Mouse (Mus musculus) right cerebral cortex, postnatal 4 days (tissue): ENCODE results near the gene Gm28372.
"Not testable (repeated sequence)": the region's sequence is repeated elsewhere in the genome, so short reads cannot be mapped to it uniquely, and the experiment has no call there.

Experiments used
- DNase-seq: peaks from one replicate; pipeline ENCODE4 v3.0.0-alpha.2; 2022

Gm28372 gene

DNA sequence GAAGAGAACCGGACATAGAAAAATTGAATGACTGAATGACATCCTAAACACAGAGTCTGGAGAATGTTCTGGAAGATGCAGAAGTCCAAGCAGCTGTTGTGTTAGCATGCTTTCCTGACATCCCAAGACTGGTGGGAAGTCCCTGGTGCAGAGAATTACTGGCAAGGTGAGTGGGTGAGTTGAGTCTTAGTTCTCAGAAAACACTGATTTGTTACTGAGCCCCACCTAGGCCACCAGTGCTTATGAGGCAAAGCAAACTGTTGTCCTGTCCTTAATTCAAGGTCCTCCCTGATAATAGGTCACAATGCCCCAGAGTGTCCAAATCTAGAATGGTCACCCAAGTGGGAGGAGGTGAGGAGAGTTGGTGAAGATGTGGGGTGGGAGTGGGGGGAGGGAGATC is at the start of gene Gm28372, which contains the start of gene 1700020A23Rik:
Gene Gm28372 (plus strand): TSS at position 301 of the 400 bp plus-strand sequence.
Gene 1700020A23Rik (plus strand): TSS at position 321 of the 400 bp plus-strand sequence.
- DNase-seq: no peak

- DNase-seq: no peak
Measured at GRCm38 (mm10) chr2:130357551-130357950, 47.5 kb upstream of the Gm28372 start.

GRCm38 (mm10) chr2:130358852-130359251 is 46.2 kb upstream of the Gm28372 start:
- no peak for DNase-seq

- peak; percentile 68 for DNase-seq
Measured at GRCm38 (mm10) chr2:130362511-130363026, 42.5 kb upstream of the Gm28372 start.

- no peak for DNase-seq
Measured at GRCm38 (mm10) chr2:130365211-130366094, 39.6 kb upstream of the Gm28372 start.

- no peak for DNase-seq
Measured at GRCm38 (mm10) chr2:130367386-130367785, 37.7 kb upstream of the Gm28372 start.

- DNase-seq: not testable (repeated sequence)
Measured at GRCm38 (mm10) chr2:130373026-130373425, 32.0 kb upstream of the Gm28372 start.

DNA sequence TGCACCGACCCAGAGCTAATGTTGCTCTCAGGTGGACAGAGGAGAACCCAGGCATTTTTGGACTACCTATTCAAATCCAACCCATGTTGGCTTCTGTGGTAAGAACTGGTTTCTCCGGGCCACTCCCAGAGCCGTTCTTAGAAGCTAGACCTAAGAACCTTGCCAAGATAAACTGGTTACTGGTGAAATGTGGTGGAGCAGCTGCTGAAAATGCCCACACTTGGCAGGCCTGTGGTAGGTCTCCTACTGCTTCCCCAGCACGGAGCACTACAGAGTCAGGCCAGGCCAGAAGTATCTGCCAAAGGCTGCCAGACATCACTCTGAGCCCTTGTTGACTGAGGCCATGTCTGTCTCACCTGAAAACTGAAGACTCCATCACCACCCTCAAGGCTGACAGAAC is 30.1 kb upstream of the Gm28372 start:
- no peak for DNase-seq

- DNase-seq: no peak
Measured at GRCm38 (mm10) chr2:130383205-130383604, 21.8 kb upstream of the Gm28372 start.

GRCm38 (mm10) chr2:130383895-130384294 is 21.1 kb upstream of the Gm28372 start:
- no peak for DNase-seq

- no peak for DNase-seq
Measured at GRCm38 (mm10) chr2:130386212-130386611, 18.8 kb upstream of the Gm28372 start.

- DNase-seq: no peak
Measured at GRCm38 (mm10) chr2:130388796-130389195, 16.2 kb upstream of the Gm28372 start.

DNA sequence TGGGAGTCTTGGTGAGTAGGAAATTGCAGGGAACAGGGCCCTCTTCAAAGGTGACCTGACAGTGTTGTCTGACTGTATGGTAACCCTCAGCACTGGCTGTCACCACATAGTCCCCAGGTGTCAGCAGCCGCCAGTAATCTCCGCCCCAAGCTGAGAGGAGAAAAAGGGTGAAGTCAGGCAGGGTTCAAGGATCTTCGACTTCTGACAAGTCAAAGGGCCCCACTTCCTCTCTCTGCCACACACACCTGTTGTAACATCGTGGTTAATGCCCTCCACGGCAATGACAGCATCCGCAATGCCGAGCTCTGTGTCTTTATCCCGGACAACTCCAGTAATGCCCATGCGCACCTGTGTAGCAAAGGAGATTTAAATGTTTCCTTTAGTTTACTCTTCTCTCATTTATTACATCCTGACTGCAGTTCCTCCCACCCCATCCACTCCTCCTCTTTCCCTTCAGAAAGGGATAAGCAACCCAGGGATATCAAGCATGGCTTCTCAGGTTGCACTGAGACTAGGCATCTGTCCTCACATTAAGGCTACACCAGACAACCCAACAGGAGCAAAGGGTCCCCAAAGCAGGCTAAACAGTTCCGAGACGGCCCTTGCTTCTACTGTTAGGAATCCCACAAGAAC is 13.9 kb upstream of the Gm28372 start:
- DNase-seq: no peak

GRCm38 (mm10) chr2:130392836-130393235 is 12.2 kb upstream of the Gm28372 start:
- no peak for DNase-seq

- no peak for DNase-seq
Measured at GRCm38 (mm10) chr2:130395696-130396095, 9.3 kb upstream of the Gm28372 start.

GRCm38 (mm10) chr2:130397186-130397985 is 7.7 kb upstream of the Gm28372 start, which contains the start of gene Cpxm1:
TSS of gene Cpxm1 (minus strand) at chr2:130397574.
- DNase-seq: peak; percentile 38

DNA sequence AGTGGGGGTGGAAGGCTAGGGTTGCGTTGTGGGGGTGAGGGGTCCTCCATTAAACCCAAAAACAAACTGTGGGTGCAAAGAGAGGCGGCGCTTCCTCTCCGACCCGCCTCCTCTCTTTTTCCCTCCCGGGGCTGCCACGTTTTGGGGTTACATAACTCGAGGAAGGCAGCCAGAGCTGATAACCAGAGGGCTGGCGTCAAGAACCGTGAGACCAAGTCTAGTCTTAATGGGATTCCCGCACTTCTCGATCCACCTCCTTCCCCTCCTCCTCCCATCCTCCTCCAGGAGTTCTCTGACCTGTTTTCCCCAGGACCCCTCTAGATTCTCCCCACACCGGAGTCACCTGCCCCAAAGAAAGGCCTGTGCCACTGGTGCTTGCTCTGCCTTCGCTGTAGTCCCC is 6.9 kb upstream of the Gm28372 start:
- DNase-seq: no peak

- no peak for DNase-seq
Measured at GRCm38 (mm10) chr2:130400046-130400445, 5.0 kb upstream of the Gm28372 start.

GRCm38 (mm10) chr2:130401891-130402290 is 3.1 kb upstream of the Gm28372 start:
- DNase-seq: no peak

DNA sequence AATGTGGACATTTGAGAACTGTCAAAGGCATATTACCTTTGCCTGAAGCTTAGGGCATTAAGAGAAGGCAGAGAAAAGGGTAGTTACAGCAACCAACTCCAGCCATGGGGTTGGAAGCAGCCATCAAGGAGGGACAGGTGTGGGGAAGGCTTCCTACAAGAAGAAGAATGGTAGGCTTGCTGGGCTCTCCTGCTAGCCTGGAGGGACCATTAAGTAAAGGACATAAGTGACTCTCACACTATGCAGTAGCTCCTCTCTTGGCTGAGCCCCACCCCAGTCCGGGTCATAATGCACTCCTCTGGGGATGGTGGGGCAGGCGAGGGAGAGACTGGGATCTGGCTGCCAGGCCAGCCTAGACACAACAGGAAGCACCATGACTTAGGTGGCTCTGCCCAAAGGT is 1.1 kb downstream of the Gm28372 start, which contains the start of gene Tmem239:
Gene Tmem239 (plus strand): TSS at position 301 of the 400 bp plus-strand sequence.
- DNase-seq: no peak

- no peak for DNase-seq
Measured at GRCm38 (mm10) chr2:130408194-130408593, 3.2 kb downstream of the Gm28372 start.
